27 mouse cellular contexts compared by ENCODE assay signal in genomic region chr10:66337994-66338393, GRCm38 (mm10).
DNase-seq lines count a peak whose midpoint lies in the region; ATAC-seq and TF ChIP-seq lines count a peak whose summit lies in the region.
"Had no signal": no experiment of that assay in that cellular context is flagged by ENCODE, and none has a peak within 500 bp of the region (broad histone marks: within the 10 kb centered on the region; RNA-seq: fewer than 3 reads in every experiment).

No protein-coding gene starts in this region.

- H3K4me1 ChIP-seq in kidney, embryonic 14.5 days (ENCODE audit: control insufficient read depth, insufficient read depth, low read length), result no peaks in the 10 kb centered on the region
- no peaks in the 10 kb centered on the region for H3K4me1 ChIP-seq in forebrain, embryonic 14.5 days (ENCODE audit: control insufficient read depth, insufficient read depth, low read length)
- H3K4me1 ChIP-seq: embryonic facial prominence, embryonic 13.5 days; embryonic facial prominence, embryonic 15.5 days; forebrain, embryonic 10.5 days; forebrain, embryonic 12.5 days; forebrain, embryonic 15.5 days had no signal

- no peak overlapping the region for H3K9ac ChIP-seq in kidney, embryonic 14.5 days (ENCODE audit: low read depth, low read length)
- no peak overlapping the region for H3K9ac ChIP-seq in forebrain, embryonic 14.5 days (ENCODE audit: low read length)
- H3K9ac ChIP-seq: embryonic facial prominence, embryonic 13.5 days; embryonic facial prominence, embryonic 15.5 days; forebrain, embryonic 12.5 days; forebrain, embryonic 15.5 days; forebrain, postnatal 0 days had no signal

- CTCF ChIA-PET in Patski (lab: Charles Lee), result no interaction called here

- intact Hi-C loops in gastrocnemius, postnatal 14 days (cut with DNase I; ENCODE audit: low total_unique reads), result no loop called here

- ATAC-seq in kidney, embryonic 14.5 days (ENCODE audit: low FRiP score, low TSS enrichment), result no peak
- peak; percentile 97 for ATAC-seq in Patski
- no peak for ATAC-seq in forebrain, embryonic 14.5 days
- ATAC-seq: CD4-positive, CD25-positive, alpha-beta regulatory T cell, adult 4 months; forebrain, embryonic 15.5 days; forebrain, postnatal 0 days had no signal

- POLR2A ChIA-PET in Patski (lab: Charles Lee), result no interaction called here

- H3K4me3 ChIP-seq in kidney, embryonic 14.5 days (ENCODE audit: low read length), result no peak overlapping the region
- H3K4me3 ChIP-seq in forebrain, embryonic 14.5 days (ENCODE audit: low read depth, low read length), result no peak overlapping the region
- H3K4me3 ChIP-seq: embryonic facial prominence, embryonic 13.5 days; embryonic facial prominence, embryonic 15.5 days; erythroblast, embryonic 14.5 days; forebrain, embryonic 10.5 days; forebrain, embryonic 12.5 days; forebrain, embryonic 15.5 days had no signal

- H3K27ac ChIP-seq in kidney, embryonic 14.5 days (ENCODE audit: low read depth, low read length), result no peak overlapping the region
- no peak overlapping the region for H3K27ac ChIP-seq in forebrain, embryonic 14.5 days (ENCODE audit: low read depth, low read length)
- H3K27ac ChIP-seq: embryonic facial prominence, embryonic 13.5 days; embryonic facial prominence, embryonic 15.5 days; forebrain, embryonic 10.5 days; forebrain, embryonic 12.5 days; forebrain, embryonic 15.5 days had no signal

- 52% methylated on average over 1 of the region's 1 CpGs for WGBS in kidney, embryonic 14.5 days
- WGBS in forebrain, embryonic 14.5 days, result 88% methylated on average over 1 of the region's 1 CpGs

- in situ Hi-C loops in Patski (cut with MboI; ENCODE audit: low pct_unique_long_range_greater_than_20kb), result no loop called here

- H3K27me3 ChIP-seq in kidney, embryonic 14.5 days (ENCODE audit: control insufficient read depth, insufficient read depth, low read length), result no peaks in the 10 kb centered on the region
- H3K27me3 ChIP-seq in Patski, result no peaks in the 10 kb centered on the region
- H3K27me3 ChIP-seq in forebrain, embryonic 14.5 days (replicated peaks; ENCODE audit: control insufficient read depth, insufficient read depth, low read length), result no peaks in the 10 kb centered on the region
- H3K27me3 ChIP-seq: CH12.LX; embryonic facial prominence, embryonic 13.5 days; embryonic facial prominence, embryonic 15.5 days; forebrain, embryonic 12.5 days; forebrain, embryonic 15.5 days had no signal

- H3K36me3 ChIP-seq in kidney, embryonic 14.5 days (ENCODE audit: control insufficient read depth, insufficient read depth, low read length), result no peaks in the 10 kb centered on the region
- no peaks in the 10 kb centered on the region for H3K36me3 ChIP-seq in forebrain, embryonic 14.5 days (ENCODE audit: control insufficient read depth, insufficient read depth, low read length)
- H3K36me3 ChIP-seq: embryonic facial prominence, embryonic 13.5 days; embryonic facial prominence, embryonic 15.5 days; forebrain, embryonic 10.5 days; forebrain, embryonic 12.5 days; forebrain, embryonic 15.5 days; G1E had no signal

- H3K9me3 ChIP-seq in kidney, embryonic 14.5 days (ENCODE audit: control insufficient read depth, low read length), result no peaks in the 10 kb centered on the region
- no peaks in the 10 kb centered on the region for H3K9me3 ChIP-seq in forebrain, embryonic 14.5 days (replicated peaks; ENCODE audit: control insufficient read depth, low read length)
- H3K9me3 ChIP-seq: embryonic facial prominence, embryonic 13.5 days; embryonic facial prominence, embryonic 15.5 days; forebrain, embryonic 10.5 days; forebrain, embryonic 12.5 days; forebrain, embryonic 15.5 days had no signal

- peak; percentile 11 for DNase-seq in kidney, postnatal 10 days
- DNase-seq in 3134 (ENCODE audit: extremely low read depth, insufficient read length, low spot score) (peak; percentile 11), Patski (ENCODE audit: low read depth, low spot score) (peak; percentile 31)
- peak; percentile 11 for DNase-seq in Muller cell, postnatal 12 days (ENCODE audit: inconsistent ontology term)
- no peak for DNase-seq in forebrain, embryonic 14.5 days (ENCODE audit: low spot score)
- DNase-seq in gastrocnemius, postnatal 14 days, result no peak
- DNase-seq: adrenal gland, adult 2 months; adrenal gland, postnatal 10 days; adrenal gland, postnatal 25 days; B cell, adult 2 months; cerebellum, adult 11 months; cerebellum, adult 18-20 months; cerebellum, adult 8-10 months; cerebellum, adult 9-11 months; cerebellum, postnatal 14 days; cerebellum, postnatal 36 days; forebrain, postnatal 0 days had no signal

- H3K4me2 ChIP-seq in kidney, embryonic 14.5 days (replicated peaks; ENCODE audit: low read depth, low read length), result no peak overlapping the region
- H3K4me2 ChIP-seq in forebrain, embryonic 14.5 days (ENCODE audit: low read length), result no peak overlapping the region
- H3K4me2 ChIP-seq: embryonic facial prominence, embryonic 13.5 days; embryonic facial prominence, embryonic 15.5 days; forebrain, embryonic 12.5 days; forebrain, embryonic 15.5 days had no signal

- peak; percentile 8 for TF ChIP-seq CTCF in Patski (IDR thresholded peaks at IDR 0.05)

Comparison
In these comparisons a context has a peak if more than half of its experiments do, and no peak if none do; other contexts are left out.
1. DNase-seq: peak in kidney, postnatal 10 days (single experiment), 3134 (single experiment), Muller cell, postnatal 12 days (single experiment) and Patski (single experiment); none in forebrain, embryonic 14.5 days (single experiment) and gastrocnemius, postnatal 14 days (single experiment).